Mouse (Mus musculus): ENCODE measurements around the gene Tekt1.

GRCm38 (mm10) chr11:72311355-72312001 lies 50.8 kb downstream of the Tekt1 start:
- no peak for TF ChIP-seq POLR2A (IDR thresholded peaks at IDR 0.05; ENCODE audit: borderline replicate concordance, extremely low read depth, insufficient read depth, insufficient read length, poor library complexity, severe bottlenecking)
- TF ChIP-seq CTCF (IDR thresholded peaks at IDR 0.05; ENCODE audit: borderline replicate concordance, extremely low read depth, insufficient read depth, insufficient read length), result no peak
